Mouse (Mus musculus) CH12.LX (cell line): ENCODE data around the gene Tnfsf13b.

Experiments
- CTCF ChIP-seq, 2 experiments: IDR thresholded peaks in 1 of 2; conservative IDR thresholded peaks in 1 of 2; 2 replicates each; pipeline ENCODE4 v1.5.1; 2011 to 2012; ENCODE audit warnings: low read depth in 2 of 2, low read length in 2 of 2, improper control_type of control experiment in 1 of 2, inconsistent platforms in 1 of 2, mild to moderate bottlenecking in 1 of 2, moderate library complexity in 1 of 2
- MAX ChIP-seq: IDR thresholded peaks from 2 replicates; pipeline ENCODE4 v1.6.1; 2011; ENCODE audit warnings: low read length, improper control_type of control experiment
- POLR2A ChIP-seq: IDR thresholded peaks from 2 replicates; pipeline ENCODE4 v1.6.1; 2011; ENCODE audit warnings: low read depth, mild to moderate bottlenecking, improper control_type of control experiment, low read length

DNA sequence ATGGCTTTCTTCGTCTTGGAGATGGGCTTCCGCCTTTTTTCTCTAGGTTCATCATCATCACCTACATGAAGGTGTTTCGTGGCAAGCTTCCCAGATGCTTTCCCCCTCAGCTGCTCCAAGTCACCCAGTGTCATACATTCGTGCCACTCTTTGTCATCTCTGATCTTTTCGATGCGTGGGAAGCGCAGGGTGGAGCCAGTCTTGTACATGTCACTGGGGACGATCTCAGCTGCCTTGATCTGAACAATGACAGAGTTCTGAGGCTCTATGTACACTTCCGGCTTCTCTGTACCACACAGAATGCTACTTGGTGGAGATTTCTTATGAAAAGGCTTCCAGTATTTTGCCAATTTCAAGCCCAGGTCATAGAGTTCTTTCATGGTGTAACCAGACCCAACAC lies 34.4 kb upstream of the Tnfsf13b start:
- TF ChIP-seq POLR2A (no peak), MAX (no peak), CTCF (conservative IDR thresholded peaks at IDR 0.05 in 1 of 2, IDR thresholded peaks at IDR 0.05 in 1 of 2; ENCODE audit: low read depth in 2 of 2, low read length in 2 of 2) (no peak)
